In genomic region chr4:82400536-82400935, GRCm38 (mm10) we compare ENCODE assay signal across 8 mouse cellular contexts.
DNase-seq lines count a peak whose midpoint lies in the region; ATAC-seq and TF ChIP-seq lines count a peak whose summit lies in the region.

No protein-coding gene starts in this region.

- peaks cover 50% of the 10 kb centered on the region for H3K4me1 ChIP-seq in cerebellum, adult 2 months (ENCODE audit: control insufficient read depth, insufficient read depth, low read length)
- H3K4me1 ChIP-seq in embryonic facial prominence, embryonic 12.5 days = peaks cover 50% of the 10 kb centered on the region
- H3K4me1 ChIP-seq in hindbrain, embryonic 13.5 days (replicated peaks) = peaks cover 45% of the 10 kb centered on the region
- H3K4me1 ChIP-seq in stomach, embryonic 15.5 days = peaks cover 37% of the 10 kb centered on the region

- TF ChIP-seq POLR2A in cerebellum, adult 2 months (IDR thresholded peaks at IDR 0.05; ENCODE audit: borderline replicate concordance, insufficient read depth, low read length) = no peak

- H3K27me3 ChIP-seq in cerebellum, adult 2 months (ENCODE audit: control insufficient read depth, insufficient read depth, low read length) = no peaks in the 10 kb centered on the region
- H3K27me3 ChIP-seq in embryonic facial prominence, embryonic 12.5 days = no peaks in the 10 kb centered on the region
- no peaks in the 10 kb centered on the region for H3K27me3 ChIP-seq in hindbrain, embryonic 13.5 days
- no peaks in the 10 kb centered on the region for H3K27me3 ChIP-seq in stomach, embryonic 15.5 days (replicated peaks)

- 17% methylated on average over 5 of the region's 5 CpGs for WGBS in cerebellum, adult 2 months
- WGBS in embryonic facial prominence, embryonic 12.5 days = 11% methylated on average over 5 of the region's 5 CpGs
- 14% methylated on average over 5 of the region's 5 CpGs for WGBS in hindbrain, embryonic 13.5 days
- 17% methylated on average over 5 of the region's 5 CpGs for WGBS in stomach, embryonic 15.5 days

- H3K4me2 ChIP-seq in embryonic facial prominence, embryonic 12.5 days (replicated peaks) = no peak overlapping the region
- H3K4me2 ChIP-seq in hindbrain, embryonic 13.5 days = no peak overlapping the region; the same call in 1 of the 2 replicates
- 0 out of 2 replicates have a peak overlapping the region, but pooled peaks have one; percentile 3 for H3K4me2 ChIP-seq in stomach, embryonic 15.5 days

- H3K9me3 ChIP-seq in embryonic facial prominence, embryonic 12.5 days = no peaks in the 10 kb centered on the region
- no peaks in the 10 kb centered on the region for H3K9me3 ChIP-seq in hindbrain, embryonic 13.5 days
- H3K9me3 ChIP-seq in stomach, embryonic 15.5 days = no peaks in the 10 kb centered on the region

- H3K36me3 ChIP-seq in embryonic facial prominence, embryonic 12.5 days = no peaks in the 10 kb centered on the region
- no peaks in the 10 kb centered on the region for H3K36me3 ChIP-seq in hindbrain, embryonic 13.5 days
- H3K36me3 ChIP-seq in stomach, embryonic 15.5 days = no peaks in the 10 kb centered on the region

- peak; percentile 41 to 44 for DNase-seq in cerebellum, postnatal 10 days
- no peak for DNase-seq in cerebellum, adult 2 months
- DNase-seq in lung, adult 18-20 months = peak; percentile 59 to 75
- no peak for DNase-seq in cerebellum, adult 9-10 months
- DNase-seq in thymus, postnatal 14 days = no peak

- H3K9ac ChIP-seq in embryonic facial prominence, embryonic 12.5 days = no peak overlapping the region
- no peak overlapping the region for H3K9ac ChIP-seq in hindbrain, embryonic 13.5 days
- no peak overlapping the region for H3K9ac ChIP-seq in stomach, embryonic 15.5 days

- H3K27ac ChIP-seq in cerebellum, adult 2 months (ENCODE audit: insufficient read depth, low read length) = no peak overlapping the region
- H3K27ac ChIP-seq in embryonic facial prominence, embryonic 12.5 days = peak overlapping the region; percentile 55; the same call in 1 of the 2 replicates
- peak overlapping the region; percentile 69 for H3K27ac ChIP-seq in hindbrain, embryonic 13.5 days
- H3K27ac ChIP-seq in stomach, embryonic 15.5 days = peak overlapping the region; percentile 71

- H3K4me3 ChIP-seq in cerebellum, adult 2 months (replicated peaks; ENCODE audit: insufficient read depth, low read depth, low read length) = no peak overlapping the region
- H3K4me3 ChIP-seq in embryonic facial prominence, embryonic 12.5 days = no peak overlapping the region
- H3K4me3 ChIP-seq in hindbrain, embryonic 13.5 days = no peak overlapping the region
- no peak overlapping the region for H3K4me3 ChIP-seq in stomach, embryonic 15.5 days (replicated peaks)

- no peak for ATAC-seq in embryonic facial prominence, embryonic 12.5 days (ENCODE audit: insufficient number of reproducible peaks, insufficient read depth, low FRiP score, low TSS enrichment)
- no peak for ATAC-seq in hindbrain, embryonic 13.5 days (ENCODE audit: low FRiP score)
- peak; percentile 61; the same call in 1 of the 2 replicates for ATAC-seq in stomach, embryonic 15.5 days (ENCODE audit: insufficient read depth, low FRiP score, low read depth)

- no peak for TF ChIP-seq CTCF in cerebellum, adult 2 months (IDR thresholded peaks at IDR 0.05; ENCODE audit: borderline replicate concordance, insufficient read depth, low read depth, low read length)

Comparison
In these comparisons a context has a peak if more than half of its experiments do, and no peak if none do; other contexts are left out.
1. DNase-seq: peak in cerebellum, postnatal 10 days (2 of 2) and lung, adult 18-20 months (2 of 2); none in cerebellum, adult 2 months (0 of 2), cerebellum, adult 9-10 months (single experiment) and thymus, postnatal 14 days (single experiment).